Mouse (Mus musculus): ENCODE measurements at regions not wholly inside any gene's neighbourhood (a gene's known extent, or its start where the extent isn't known, plus 50 kb on each side); places are given as distances from the start of the nearest gene placed in this dataset.

DNA sequence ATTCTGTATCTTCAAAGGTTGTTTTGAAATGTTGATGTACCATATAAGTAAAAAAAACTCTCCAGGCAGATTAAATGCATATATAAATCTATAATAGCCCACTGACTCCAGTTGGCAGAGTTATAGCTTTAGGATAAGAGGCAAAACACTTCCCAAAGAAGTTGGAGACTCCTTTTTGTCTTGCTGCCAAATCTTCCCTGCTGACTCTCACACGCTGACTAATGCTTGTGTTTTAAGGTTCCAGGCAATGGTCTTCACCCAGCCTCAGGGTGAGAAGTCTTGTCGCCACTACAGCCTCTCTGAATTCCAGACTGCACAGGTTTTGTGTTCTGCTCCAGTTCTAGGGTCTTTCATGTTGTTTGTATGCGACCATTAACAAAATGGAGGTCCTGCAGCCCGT lies 195.0 kb upstream of the Gm11146 start:
- no peaks in the 10 kb centered on the region for H3K36me3 ChIP-seq (ENCODE audit: control insufficient read depth, insufficient read depth, low read length)
- ATAC-seq (ENCODE audit: low FRiP score, low read depth) (no peak), DNase-seq (ENCODE audit: low spot score) (peak; percentile 34)
- no peaks in the 10 kb centered on the region for H3K9me3 ChIP-seq (ENCODE audit: control insufficient read depth, low read length)
- H3K9ac ChIP-seq (ENCODE audit: low read depth, low read length, severe bottlenecking): no peak overlapping the region
- H3K4me2 ChIP-seq (replicated peaks; ENCODE audit: low read depth, low read length, severe bottlenecking): no peak overlapping the region
- no peaks in the 10 kb centered on the region for H3K4me1 ChIP-seq (ENCODE audit: control insufficient read depth, insufficient read depth, low read length)
- no peak overlapping the region for H3K27ac ChIP-seq (replicated peaks; ENCODE audit: low read depth, low read length)
- H3K27me3 ChIP-seq (ENCODE audit: control insufficient read depth, insufficient read depth, low read length): no peaks in the 10 kb centered on the region
- H3K4me3 ChIP-seq (replicated peaks; ENCODE audit: low read length): no peak overlapping the region
- WGBS: 62% methylated on average over 4 of the region's 4 CpGs
- TF ChIP-seq POLR2A (IDR thresholded peaks at IDR 0.05; ENCODE audit: borderline replicate concordance, extremely low read depth, insufficient read depth, insufficient read length): no peak

DNA sequence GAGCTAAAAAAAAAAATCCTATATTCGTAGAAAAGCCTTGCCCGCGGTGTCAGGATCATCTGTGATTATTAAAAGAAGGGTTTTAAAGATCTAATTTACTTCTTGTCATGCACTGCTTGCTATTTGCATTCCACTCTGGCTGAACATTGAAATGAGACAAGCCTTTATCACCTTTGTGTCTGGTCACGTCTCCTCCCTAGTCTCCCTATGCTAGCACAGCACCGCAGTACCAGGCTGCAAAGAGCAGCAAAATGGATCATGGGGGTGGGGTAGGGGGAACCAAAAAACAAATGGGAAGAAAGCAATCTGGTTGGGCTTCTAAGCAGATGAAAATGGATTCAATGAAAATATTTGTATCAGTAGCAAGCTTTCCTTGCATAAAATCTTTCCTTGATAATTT lies 187.8 kb upstream of the Gm11146 start:
- WGBS: 92% methylated on average over 5 of the region's 5 CpGs

DNA sequence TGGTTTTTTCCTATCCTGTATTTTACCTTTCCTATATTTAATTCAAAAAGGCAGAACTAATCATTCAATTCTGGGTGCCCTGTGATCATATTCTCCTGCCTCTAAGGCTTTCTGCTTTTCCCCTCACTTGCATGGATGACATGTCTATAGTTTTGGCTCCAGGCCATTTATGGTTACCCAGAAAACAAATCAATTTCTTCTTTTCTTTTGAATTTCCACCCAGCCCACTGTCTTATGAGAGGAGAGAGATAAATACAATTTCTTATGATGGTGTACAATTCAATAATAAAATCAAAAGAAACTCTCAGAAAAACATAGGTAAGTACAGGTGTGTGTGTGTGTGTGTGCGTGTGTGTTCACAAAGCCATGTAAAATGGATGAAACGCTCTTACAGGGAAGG lies 187.3 kb upstream of the Gm11146 start:
- H3K4me1 ChIP-seq (ENCODE audit: control insufficient read depth, insufficient read depth, low read length): no peaks in the 10 kb centered on the region
- 85% methylated on average over 2 of the region's 2 CpGs for WGBS

More for the DNA sequence above, 187.8 kb upstream of the Gm11146 start:
- no peaks in the 10 kb centered on the region for H3K4me1 ChIP-seq (ENCODE audit: control insufficient read depth, insufficient read depth, low read length)
- H3K27me3 ChIP-seq (ENCODE audit: control insufficient read depth, insufficient read depth, low read length): no peaks in the 10 kb centered on the region
- no peak overlapping the region for H3K9ac ChIP-seq (ENCODE audit: low read depth, low read length, severe bottlenecking)
- H3K4me3 ChIP-seq (replicated peaks; ENCODE audit: low read length): no peak overlapping the region
- no peak overlapping the region for H3K27ac ChIP-seq (replicated peaks; ENCODE audit: low read depth, low read length)
- H3K36me3 ChIP-seq (ENCODE audit: control insufficient read depth, insufficient read depth, low read length): no peaks in the 10 kb centered on the region
- no peak for TF ChIP-seq POLR2A (IDR thresholded peaks at IDR 0.05; ENCODE audit: borderline replicate concordance, extremely low read depth, insufficient read depth, insufficient read length)
- H3K9me3 ChIP-seq (ENCODE audit: control insufficient read depth, low read length): no peaks in the 10 kb centered on the region
- H3K4me2 ChIP-seq (replicated peaks; ENCODE audit: low read depth, low read length, severe bottlenecking): no peak overlapping the region
- ATAC-seq (ENCODE audit: low FRiP score, low read depth): no peak
- DNase-seq (ENCODE audit: low spot score): no peak

DNA sequence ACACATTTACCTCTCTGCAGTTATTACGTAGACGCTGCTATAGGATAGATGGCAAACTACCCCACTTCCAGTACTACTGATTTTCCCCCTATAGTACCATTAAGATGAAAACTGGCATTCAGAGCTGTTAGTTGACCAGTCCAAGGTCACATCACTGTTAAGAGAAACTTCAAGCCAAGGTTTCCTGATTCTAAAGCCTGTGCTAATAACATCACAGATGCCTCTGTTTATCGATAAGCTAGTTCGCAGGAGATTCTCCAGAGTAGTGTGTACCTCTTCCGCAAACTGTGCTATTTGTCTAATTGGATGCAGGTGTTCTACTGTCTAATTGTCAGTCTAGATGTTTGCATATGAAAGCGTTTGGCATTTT lies 186.9 kb upstream of the Gm11146 start:
- Histone ChIP-seq H3K9ac (ENCODE audit: low read depth, low read length, severe bottlenecking) (no peak overlapping the region), H3K4me3 (replicated peaks; ENCODE audit: low read length) (no peak overlapping the region), H3K36me3 (ENCODE audit: control insufficient read depth, insufficient read depth, low read length) (no peaks in the 10 kb centered on the region), H3K27me3 (ENCODE audit: control insufficient read depth, insufficient read depth, low read length) (no peaks in the 10 kb centered on the region), H3K27ac (replicated peaks; ENCODE audit: low read depth, low read length) (no peak overlapping the region), H3K9me3 (ENCODE audit: control insufficient read depth, low read length) (no peaks in the 10 kb centered on the region), H3K4me2 (replicated peaks; ENCODE audit: low read depth, low read length, severe bottlenecking) (no peak overlapping the region), H3K4me1 (ENCODE audit: control insufficient read depth, insufficient read depth, low read length) (no peaks in the 10 kb centered on the region)
- TF ChIP-seq POLR2A (IDR thresholded peaks at IDR 0.05; ENCODE audit: borderline replicate concordance, extremely low read depth, insufficient read depth, insufficient read length): no peak
- no peak for ATAC-seq (ENCODE audit: low FRiP score, low read depth)
- WGBS: 86% methylated on average over 6 of the region's 6 CpGs
- DNase-seq (ENCODE audit: low spot score): no peak

More for the DNA sequence above, 187.3 kb upstream of the Gm11146 start:
- no peaks in the 10 kb centered on the region for H3K36me3 ChIP-seq (ENCODE audit: control insufficient read depth, insufficient read depth, low read length)
- H3K27ac ChIP-seq (replicated peaks; ENCODE audit: low read depth, low read length): no peak overlapping the region
- DNase-seq (ENCODE audit: low spot score) (no peak), ATAC-seq (ENCODE audit: low FRiP score, low read depth) (no peak)
- H3K9me3 ChIP-seq (ENCODE audit: control insufficient read depth, low read length): no peaks in the 10 kb centered on the region
- H3K4me2 ChIP-seq (replicated peaks; ENCODE audit: low read depth, low read length, severe bottlenecking): no peak overlapping the region
- no peaks in the 10 kb centered on the region for H3K27me3 ChIP-seq (ENCODE audit: control insufficient read depth, insufficient read depth, low read length)
- no peak for TF ChIP-seq POLR2A (IDR thresholded peaks at IDR 0.05; ENCODE audit: borderline replicate concordance, extremely low read depth, insufficient read depth, insufficient read length)
- no peak overlapping the region for H3K9ac ChIP-seq (ENCODE audit: low read depth, low read length, severe bottlenecking)
- no peak overlapping the region for H3K4me3 ChIP-seq (replicated peaks; ENCODE audit: low read length)

DNA sequence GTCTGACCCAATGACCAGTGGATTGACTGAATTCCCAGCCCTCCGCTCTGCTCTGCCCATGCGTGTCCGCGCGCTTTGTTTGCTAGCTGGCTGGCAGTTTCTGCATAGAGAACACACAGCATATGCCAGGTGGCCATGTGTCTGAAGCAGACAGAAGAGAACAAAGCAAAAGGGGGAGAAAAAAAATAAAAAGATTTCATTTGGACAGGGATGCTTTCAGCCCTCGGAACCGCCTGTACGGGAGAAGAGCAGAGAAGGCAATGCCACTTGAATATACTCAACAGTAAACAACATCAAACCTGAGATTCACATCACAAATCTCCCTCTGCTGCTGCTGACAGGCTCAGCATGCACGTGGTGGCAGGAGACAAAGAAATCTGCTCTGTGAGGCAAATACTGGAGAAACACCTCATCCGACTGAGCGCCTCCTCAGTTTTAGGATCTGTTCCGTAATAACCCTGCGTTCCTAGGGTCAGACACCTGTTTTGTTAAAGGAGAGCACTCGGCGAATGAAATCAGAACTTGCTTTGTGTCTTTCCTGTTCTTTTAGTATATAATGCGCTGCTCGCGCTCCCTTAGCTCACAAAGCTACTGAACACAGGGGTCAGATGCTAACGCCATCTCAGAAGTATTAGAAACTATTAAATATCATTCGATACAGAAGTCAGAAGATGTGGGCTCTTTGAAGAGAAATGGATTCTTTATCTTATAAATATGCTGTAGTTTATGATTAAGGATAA lies 186.3 kb upstream of the Gm11146 start:
- Histone ChIP-seq H3K9me3 (ENCODE audit: control insufficient read depth, low read length) (no peaks in the 10 kb centered on the region), H3K27ac (replicated peaks; ENCODE audit: low read depth, low read length) (no peak overlapping the region), H3K27me3 (ENCODE audit: control insufficient read depth, insufficient read depth, low read length) (no peaks in the 10 kb centered on the region), H3K9ac (ENCODE audit: low read depth, low read length, severe bottlenecking) (no peak overlapping the region), H3K4me2 (replicated peaks; ENCODE audit: low read depth, low read length, severe bottlenecking) (no peak overlapping the region), H3K36me3 (ENCODE audit: control insufficient read depth, insufficient read depth, low read length) (no peaks in the 10 kb centered on the region), H3K4me3 (replicated peaks; ENCODE audit: low read length) (no peak overlapping the region), H3K4me1 (ENCODE audit: control insufficient read depth, insufficient read depth, low read length) (no peaks in the 10 kb centered on the region)
- 77% methylated on average over 20 of the region's 20 CpGs for WGBS
- DNase-seq (ENCODE audit: low spot score) (no peak), ATAC-seq (ENCODE audit: low FRiP score, low read depth) (no peak)
- no peak for TF ChIP-seq POLR2A (IDR thresholded peaks at IDR 0.05; ENCODE audit: borderline replicate concordance, extremely low read depth, insufficient read depth, insufficient read length)
